Mouse (Mus musculus): ENCODE measurements around the gene Slc37a1. TPM values are rescaled to one million over a fixed set of nuclear protein-coding genes. Genes with fewer than 3 reads are reported as not detected.

Gene Slc37a1
- polyA plus RNA-seq (2016; fragmentation: Nextera tagmentation; extraction: Ambion mirVana), result 6.4 and 6.9 TPM in 2 replicates

GRCm38 (mm10) chr17:31286492-31286891 is at the start of gene Slc37a1:
Gene Slc37a1, plus strand, starts transcription at chr17:31286792.
- Histone ChIP-seq H3K27me3 (ENCODE audit: low read depth, poor library complexity, severe bottlenecking) (no peaks in the 10 kb centered on the region), H3K36me3 (no peaks in the 10 kb centered on the region), H3K4me1 (peaks cover 16% of the 10 kb centered on the region), H3K4me3 (no peak within 1 kb of the TSS), H3K27ac (replicated peaks) (no peak within 1 kb of the TSS), H3K9me3 (replicated peaks) (no peaks in the 10 kb centered on the region)
- WGBS, result 100% methylated on average over 1 of the region's 1 CpGs
- DNase-seq (ENCODE audit: low spot score), result no peak

DNA sequence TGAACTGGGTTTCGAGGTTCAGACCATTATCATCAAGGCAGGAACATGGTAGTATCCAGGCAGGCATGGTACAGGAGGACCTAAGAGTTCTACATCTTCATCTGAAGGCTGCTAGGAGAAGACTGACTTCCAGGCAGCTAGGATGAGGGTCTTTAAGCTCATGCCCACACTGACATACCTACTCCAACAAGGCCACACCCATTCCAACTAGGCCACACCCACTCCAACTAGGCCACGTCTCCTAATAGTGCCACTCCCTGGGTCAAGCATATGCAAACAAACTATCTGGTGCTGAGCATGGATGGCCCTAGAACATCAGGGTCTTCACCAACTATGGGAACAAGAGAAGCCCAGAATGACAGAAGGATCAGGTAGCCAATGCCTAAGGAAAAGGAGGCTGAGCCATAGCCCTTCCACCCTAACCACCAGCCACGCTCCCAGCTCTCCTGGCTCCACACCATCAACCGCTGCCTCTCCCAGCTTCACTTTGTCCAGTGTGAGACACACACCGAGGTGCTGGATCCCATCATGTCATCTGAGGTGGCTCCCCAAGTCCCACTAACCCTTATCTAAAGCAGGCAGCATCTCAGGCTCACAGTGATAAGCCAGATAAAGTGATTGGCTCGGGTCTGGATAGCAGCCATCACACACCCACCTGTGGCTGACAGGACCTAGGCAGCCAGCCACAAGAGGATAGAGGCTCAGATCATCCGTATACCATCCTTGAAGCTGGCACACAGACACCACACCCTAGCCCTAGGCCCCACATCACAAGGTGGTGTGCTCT is 48.2 kb upstream of the Slc37a1 start:
- no peaks in the 10 kb centered on the region for H3K36me3 ChIP-seq
- H3K27me3 ChIP-seq (ENCODE audit: low read depth, poor library complexity, severe bottlenecking), result no peaks in the 10 kb centered on the region
- H3K27ac ChIP-seq (replicated peaks), result no peak overlapping the region
- no peak for DNase-seq (ENCODE audit: low spot score)
- WGBS, result 83% methylated on average over 7 of the region's 7 CpGs
- no peak overlapping the region for H3K4me3 ChIP-seq
- H3K9me3 ChIP-seq (replicated peaks), result no peaks in the 10 kb centered on the region
- no peaks in the 10 kb centered on the region for H3K4me1 ChIP-seq

DNA sequence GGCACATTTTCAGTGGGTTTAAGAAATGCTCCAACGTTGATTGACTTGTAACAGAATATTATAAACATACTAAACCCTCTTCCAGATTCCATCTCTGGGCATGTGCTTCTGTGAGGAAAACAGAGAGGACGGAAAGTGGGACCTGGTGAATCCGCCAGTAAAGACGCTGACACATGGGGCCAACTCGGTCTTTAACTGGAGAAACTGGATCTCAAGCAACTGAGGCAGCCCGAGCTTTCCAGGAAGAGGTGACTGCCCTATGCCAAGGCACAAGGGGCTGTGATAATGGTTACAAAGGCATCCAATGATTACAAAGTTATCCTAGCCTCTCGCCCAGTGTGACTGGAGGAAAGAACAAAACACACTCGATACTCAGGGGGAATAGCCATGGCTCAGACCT is 45.4 kb upstream of the Slc37a1 start:
- Histone ChIP-seq H3K27ac (replicated peaks) (no peak overlapping the region), H3K4me3 (no peak overlapping the region), H3K4me1 (no peaks in the 10 kb centered on the region), H3K9me3 (replicated peaks) (no peaks in the 10 kb centered on the region), H3K36me3 (no peaks in the 10 kb centered on the region), H3K27me3 (ENCODE audit: low read depth, poor library complexity, severe bottlenecking) (no peaks in the 10 kb centered on the region)
- no peak for DNase-seq (ENCODE audit: low spot score)
- 84% methylated on average over 8 of the region's 8 CpGs for WGBS

- Histone ChIP-seq H3K4me1 (0 out of 2 replicates have a peak, but pooled peaks cover 2% of the 10 kb centered on the region), H3K27ac (replicated peaks) (no peak overlapping the region), H3K27me3 (ENCODE audit: low read depth, poor library complexity, severe bottlenecking) (no peaks in the 10 kb centered on the region), H3K4me3 (no peak overlapping the region), H3K9me3 (replicated peaks) (no peaks in the 10 kb centered on the region), H3K36me3 (no peaks in the 10 kb centered on the region)
- 0% methylated on average over 1 of the region's 1 CpGs for WGBS
- no peak for DNase-seq (ENCODE audit: low spot score)
Observed at GRCm38 (mm10) chr17:31242764-31243163, 43.8 kb upstream of the Slc37a1 start.

DNA sequence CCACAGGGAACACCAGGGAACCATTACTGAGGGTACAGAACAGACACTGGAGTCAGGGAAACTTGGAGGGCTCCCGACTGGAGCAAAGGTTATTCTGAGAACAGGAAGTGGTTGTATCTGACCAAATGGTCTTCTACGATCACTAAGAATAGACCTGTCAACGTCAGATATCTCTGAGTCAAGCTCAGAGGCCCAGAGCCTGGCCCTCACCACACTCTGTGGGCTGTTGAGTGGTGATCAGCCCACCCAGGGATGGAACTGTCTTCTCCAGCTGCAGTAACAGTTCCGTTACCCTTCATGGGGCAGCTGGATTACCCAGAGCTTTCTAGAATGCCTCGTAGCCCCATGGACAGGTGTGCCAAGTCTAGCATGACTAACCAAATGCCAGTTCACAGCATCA is 41.3 kb upstream of the Slc37a1 start:
- H3K4me1 ChIP-seq, result 0 out of 2 replicates have a peak, but pooled peaks cover 2% of the 10 kb centered on the region
- DNase-seq (ENCODE audit: low spot score), result no peak
- H3K9me3 ChIP-seq (replicated peaks), result no peaks in the 10 kb centered on the region
- 82% methylated on average over 5 of the region's 5 CpGs for WGBS
- H3K36me3 ChIP-seq, result no peaks in the 10 kb centered on the region
- H3K4me3 ChIP-seq, result no peak overlapping the region
- H3K27me3 ChIP-seq (ENCODE audit: low read depth, poor library complexity, severe bottlenecking), result no peaks in the 10 kb centered on the region
- no peak overlapping the region for H3K27ac ChIP-seq (replicated peaks)

DNA sequence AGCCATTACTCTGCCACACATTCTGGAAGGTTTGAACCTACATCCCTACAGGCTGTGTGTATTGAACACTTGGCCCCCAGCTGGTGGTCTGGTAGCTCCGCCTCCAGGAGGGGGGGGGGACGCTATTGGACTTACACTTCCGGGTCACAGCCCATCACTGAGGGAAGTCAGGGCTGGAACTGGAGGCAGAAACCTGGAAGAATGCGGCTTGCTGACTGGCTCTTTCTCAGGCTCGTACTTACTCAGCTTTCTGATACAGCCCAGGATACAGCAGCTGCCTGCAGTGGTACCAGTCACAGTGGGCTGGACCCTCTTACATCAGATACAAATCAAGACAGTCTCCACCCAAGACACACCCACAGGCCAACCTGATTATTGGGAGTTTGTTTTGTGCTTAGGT is 39.4 kb upstream of the Slc37a1 start:
- Histone ChIP-seq H3K27ac (replicated peaks) (no peak overlapping the region), H3K4me1 (0 out of 2 replicates have a peak, but pooled peaks cover 2% of the 10 kb centered on the region), H3K36me3 (no peaks in the 10 kb centered on the region), H3K27me3 (ENCODE audit: low read depth, poor library complexity, severe bottlenecking) (no peaks in the 10 kb centered on the region), H3K9me3 (replicated peaks) (no peaks in the 10 kb centered on the region), H3K4me3 (no peak overlapping the region)
- no peak for DNase-seq (ENCODE audit: low spot score)
- WGBS, result 37% methylated on average over 5 of the region's 5 CpGs

- Histone ChIP-seq H3K36me3 (no peaks in the 10 kb centered on the region), H3K4me3 (no peak overlapping the region), H3K9me3 (replicated peaks) (no peaks in the 10 kb centered on the region), H3K27ac (replicated peaks) (no peak overlapping the region), H3K4me1 (peaks cover 6% of the 10 kb centered on the region), H3K27me3 (ENCODE audit: low read depth, poor library complexity, severe bottlenecking) (peaks cover 6% of the 10 kb centered on the region; the same call in 1 of the 2 replicates)
- DNase-seq (ENCODE audit: low spot score), result no peak
- 67% methylated on average over 5 of the region's 5 CpGs for WGBS
Observed at GRCm38 (mm10) chr17:31253951-31254350, 32.6 kb upstream of the Slc37a1 start.

GRCm38 (mm10) chr17:31254463-31254931 is 32.1 kb upstream of the Slc37a1 start:
- Histone ChIP-seq H3K27me3 (ENCODE audit: low read depth, poor library complexity, severe bottlenecking) (peaks cover 6% of the 10 kb centered on the region; the same call in 1 of the 2 replicates), H3K9me3 (replicated peaks) (no peaks in the 10 kb centered on the region), H3K4me1 (peaks cover 6% of the 10 kb centered on the region), H3K27ac (replicated peaks) (peak overlapping the region; percentile 43; the same call in 1 of the 2 replicates), H3K36me3 (no peaks in the 10 kb centered on the region), H3K4me3 (no peak overlapping the region)
- 8% methylated on average over 9 of the region's 9 CpGs for WGBS
- peak; percentile 66 for DNase-seq (ENCODE audit: low spot score)

- no peak overlapping the region for H3K27ac ChIP-seq (replicated peaks)
- 74% methylated on average over 1 of the region's 1 CpGs for WGBS
- peaks cover 6% of the 10 kb centered on the region for H3K4me1 ChIP-seq
Observed at GRCm38 (mm10) chr17:31257149-31257548, 29.4 kb upstream of the Slc37a1 start.

DNA sequence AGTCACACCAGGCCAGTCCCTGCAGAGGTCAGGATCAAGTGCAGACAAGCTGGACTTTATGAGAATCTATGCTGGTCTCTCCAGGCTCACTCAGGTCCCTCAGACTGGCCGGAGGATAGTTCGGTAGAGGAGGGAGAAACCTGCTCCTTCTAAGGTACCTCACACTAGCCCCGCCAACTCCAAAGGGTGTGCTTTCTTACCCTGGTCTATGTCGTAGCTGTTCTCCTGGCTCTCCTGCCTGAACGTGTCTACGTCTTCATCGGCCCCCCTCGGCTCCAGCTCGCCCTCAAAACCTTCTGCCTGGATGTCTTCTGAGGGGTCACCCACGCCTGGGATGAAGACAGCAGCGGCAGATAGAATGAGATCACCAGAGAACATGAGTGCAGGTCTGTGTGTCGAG is 28.7 kb upstream of the Slc37a1 start:
- WGBS, result 93% methylated on average over 12 of the region's 12 CpGs
- H3K4me1 ChIP-seq, result peaks cover 6% of the 10 kb centered on the region
- no peaks in the 10 kb centered on the region for H3K9me3 ChIP-seq (replicated peaks)
- H3K27ac ChIP-seq (replicated peaks), result no peak overlapping the region
- no peak overlapping the region for H3K4me3 ChIP-seq
- H3K27me3 ChIP-seq (ENCODE audit: low read depth, poor library complexity, severe bottlenecking), result peaks cover 6% of the 10 kb centered on the region; the same call in 1 of the 2 replicates
- DNase-seq (ENCODE audit: low spot score), result no peak
- no peaks in the 10 kb centered on the region for H3K36me3 ChIP-seq

More at GRCm38 (mm10) chr17:31257149-31257548, 29.4 kb upstream of the Slc37a1 start:
- H3K4me3 ChIP-seq, result no peak overlapping the region
- no peaks in the 10 kb centered on the region for H3K9me3 ChIP-seq (replicated peaks)
- DNase-seq (ENCODE audit: low spot score), result no peak
- peaks cover 6% of the 10 kb centered on the region; the same call in 1 of the 2 replicates for H3K27me3 ChIP-seq (ENCODE audit: low read depth, poor library complexity, severe bottlenecking)
- no peaks in the 10 kb centered on the region for H3K36me3 ChIP-seq

- Histone ChIP-seq H3K4me1 (peaks cover 6% of the 10 kb centered on the region), H3K27ac (replicated peaks) (no peak overlapping the region), H3K4me3 (no peak overlapping the region), H3K36me3 (no peaks in the 10 kb centered on the region), H3K27me3 (ENCODE audit: low read depth, poor library complexity, severe bottlenecking) (peaks cover 6% of the 10 kb centered on the region; the same call in 1 of the 2 replicates), H3K9me3 (replicated peaks) (no peaks in the 10 kb centered on the region)
- WGBS, result 89% methylated on average over 9 of the region's 9 CpGs
- DNase-seq (ENCODE audit: low spot score), result no peak
Observed at GRCm38 (mm10) chr17:31258310-31258865, 28.2 kb upstream of the Slc37a1 start.

DNA sequence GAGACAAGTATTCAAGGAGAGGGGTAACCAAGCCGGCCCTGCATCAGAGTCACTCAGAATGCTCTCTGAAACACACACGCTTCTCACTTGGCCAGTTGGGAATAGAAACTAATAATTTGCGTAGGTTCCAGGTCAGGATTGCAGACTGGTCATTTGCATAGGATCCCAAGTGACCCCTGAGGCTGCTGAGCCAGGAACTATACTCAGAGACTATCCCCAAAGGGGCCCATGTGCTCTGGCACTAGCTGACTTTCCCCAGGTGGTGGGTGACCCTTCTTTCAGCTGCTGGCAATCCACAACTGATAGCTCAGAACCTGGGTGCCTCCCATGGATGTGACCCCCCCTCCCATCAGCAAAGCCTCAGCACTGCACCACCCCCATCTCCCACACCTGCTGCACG is 27.4 kb upstream of the Slc37a1 start:
- no peak for DNase-seq (ENCODE audit: low spot score)
- Histone ChIP-seq H3K4me3 (no peak overlapping the region), H3K36me3 (no peaks in the 10 kb centered on the region), H3K27me3 (ENCODE audit: low read depth, poor library complexity, severe bottlenecking) (peaks cover 3% of the 10 kb centered on the region; the same call in 1 of the 2 replicates), H3K9me3 (replicated peaks) (no peaks in the 10 kb centered on the region), H3K4me1 (peaks cover 6% of the 10 kb centered on the region), H3K27ac (replicated peaks) (no peak overlapping the region)
- WGBS, result 80% methylated on average over 4 of the region's 4 CpGs

DNA sequence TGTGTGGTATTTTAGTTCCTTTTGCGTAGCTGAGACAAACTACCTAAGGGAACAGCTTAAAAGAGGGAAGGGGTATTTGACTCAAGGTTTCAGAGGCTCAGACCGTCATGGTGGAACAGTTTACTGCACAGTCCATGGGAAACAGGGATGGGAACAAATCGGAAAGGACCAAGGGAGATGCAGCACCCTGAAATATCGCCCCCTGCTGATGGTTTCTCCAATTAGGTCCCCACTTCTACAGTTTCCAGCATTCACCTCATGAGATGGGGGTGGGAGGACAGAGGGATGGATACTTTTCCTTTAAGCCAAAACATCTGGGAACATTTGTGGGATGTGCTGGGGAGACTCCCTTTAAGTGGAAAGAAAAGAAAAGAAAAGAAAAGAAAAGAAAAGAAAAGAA is 26.8 kb upstream of the Slc37a1 start:
- Histone ChIP-seq H3K4me3 (no peak overlapping the region), H3K4me1 (peaks cover 7% of the 10 kb centered on the region), H3K27me3 (ENCODE audit: low read depth, poor library complexity, severe bottlenecking) (no peaks in the 10 kb centered on the region), H3K36me3 (no peaks in the 10 kb centered on the region), H3K27ac (replicated peaks) (no peak overlapping the region), H3K9me3 (replicated peaks) (no peaks in the 10 kb centered on the region)
- no peak for DNase-seq (ENCODE audit: low spot score)
- WGBS, result 71% methylated on average over 4 of the region's 4 CpGs

All from midbrain, embryonic 10.5 days (tissue).